Mouse (Mus musculus): ENCODE measurements around the gene Togaram1.

Gene Togaram1

DNA sequence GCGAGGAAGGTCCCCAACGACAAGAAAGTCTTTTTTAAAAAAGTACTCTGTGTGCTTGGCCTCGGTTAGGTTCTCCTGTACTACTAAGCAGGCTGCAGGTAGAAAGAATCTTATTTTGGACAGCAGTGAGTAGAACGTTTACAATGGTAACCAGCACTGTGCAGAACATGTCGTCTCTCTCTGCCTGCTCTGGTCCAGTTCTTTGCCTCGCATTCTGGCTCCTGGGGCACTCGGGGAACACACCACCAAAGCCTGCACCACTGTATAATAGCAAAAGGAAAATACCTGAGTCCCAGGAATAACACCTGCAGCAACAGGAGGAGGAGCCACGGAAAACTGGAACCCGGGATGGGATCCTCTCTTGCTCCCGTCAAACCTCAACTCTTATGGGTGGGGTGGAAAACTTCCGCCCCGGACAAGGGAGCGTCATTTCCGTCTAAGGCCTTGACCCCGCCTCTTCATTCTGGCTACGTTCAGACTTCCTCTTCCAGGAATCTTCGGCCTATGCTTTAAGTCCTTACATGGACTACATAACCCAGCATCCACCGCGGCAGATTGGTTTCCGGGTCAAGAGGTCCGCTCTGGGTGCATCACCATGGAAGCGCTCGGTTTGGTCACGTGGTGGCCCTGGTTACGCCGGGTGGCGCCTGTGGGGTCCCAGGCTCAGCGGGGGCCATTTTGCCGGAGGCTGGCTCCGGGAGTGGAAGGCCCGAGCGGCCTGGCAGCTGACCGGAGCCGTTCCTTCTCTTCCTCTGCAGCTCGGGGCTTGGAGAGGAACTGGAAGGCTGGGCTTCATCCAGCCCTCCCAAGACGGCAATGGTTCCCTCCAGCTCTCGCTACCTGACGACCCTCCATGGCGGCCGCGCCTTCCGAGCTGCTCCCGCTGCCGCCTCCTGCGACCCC, at the start of gene Togaram1, which contains the start of gene Klhl28:
Gene Togaram1 (plus strand): TSS at position 681 of the 903 bp plus-strand sequence.
Gene Klhl28 (minus strand): TSS at position 411 of the 903 bp plus-strand sequence.
- DNase-seq (ENCODE audit: low spot score in 2 of 2) = peak; percentile 97 to 99

DNA sequence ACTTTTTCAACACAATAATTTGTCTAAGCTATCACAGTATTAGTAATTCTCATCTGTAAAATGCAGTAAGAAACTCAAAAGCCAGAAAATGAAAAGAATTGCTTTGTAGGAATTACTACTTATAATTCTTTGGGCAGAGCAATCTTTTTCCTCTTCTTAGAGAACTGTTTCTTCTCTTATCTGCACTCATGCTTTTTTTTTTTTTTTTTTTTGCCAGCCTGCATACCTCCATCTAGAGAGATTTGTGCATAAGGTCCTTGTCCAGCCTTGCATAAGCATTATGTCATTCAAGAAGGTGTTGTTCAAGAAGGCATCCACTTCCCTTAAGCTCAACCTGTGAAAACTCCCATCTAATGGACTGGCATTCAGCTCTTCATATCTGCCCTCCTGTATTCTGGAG, 48.9 kb upstream of the Togaram1 start:
- no peak for DNase-seq (ENCODE audit: low spot score in 2 of 2)

DNA sequence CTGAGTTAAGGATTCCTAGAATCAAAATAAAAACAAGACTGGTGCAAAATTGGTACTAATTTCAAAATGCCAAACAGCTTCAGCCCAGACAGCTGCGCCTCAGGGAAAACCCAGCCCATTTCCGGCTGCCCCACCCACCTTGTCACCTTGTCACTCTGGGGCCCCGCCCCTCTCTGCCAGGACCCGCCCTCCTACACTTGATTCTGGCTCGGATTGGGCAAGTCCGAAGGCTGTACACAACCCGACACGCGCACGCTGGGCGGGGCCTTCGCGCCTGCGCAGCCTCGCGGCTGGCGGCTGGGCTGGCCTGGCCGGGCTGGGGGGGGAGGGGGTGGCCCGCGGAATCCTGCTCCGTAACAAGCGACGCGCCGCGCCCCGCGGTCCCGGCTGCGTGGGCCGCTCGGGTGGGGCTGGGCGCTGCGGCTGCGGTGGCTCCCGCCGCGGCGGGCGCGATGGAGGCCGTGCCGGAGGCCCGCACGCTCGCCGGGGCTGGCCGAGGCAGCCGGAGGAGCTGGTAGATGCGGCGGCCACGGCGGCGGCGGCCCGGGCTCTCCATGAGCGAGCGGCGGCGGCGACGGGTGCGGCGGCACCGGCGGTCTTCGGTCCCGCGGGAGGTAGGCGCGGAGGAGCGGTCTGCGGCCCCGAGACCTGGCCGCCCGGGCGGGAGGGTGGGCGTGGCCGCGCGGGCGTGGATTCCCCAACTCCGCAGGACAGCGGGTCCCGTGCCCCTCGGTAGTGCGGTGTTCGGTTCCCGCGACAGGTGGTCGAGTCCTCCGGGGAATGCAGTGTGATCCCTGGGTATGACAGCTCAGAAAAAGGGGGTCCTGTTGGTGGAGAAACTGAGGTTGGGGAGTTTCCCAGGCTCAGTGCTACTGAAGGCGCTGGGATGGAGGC, 47.8 kb upstream of the Togaram1 start, which contains the start of gene Gm527:
Gene Gm527 (plus strand): TSS at position 329 of the 894 bp plus-strand sequence.
- DNase-seq (ENCODE audit: low spot score in 2 of 2) = peak; percentile 93

DNA sequence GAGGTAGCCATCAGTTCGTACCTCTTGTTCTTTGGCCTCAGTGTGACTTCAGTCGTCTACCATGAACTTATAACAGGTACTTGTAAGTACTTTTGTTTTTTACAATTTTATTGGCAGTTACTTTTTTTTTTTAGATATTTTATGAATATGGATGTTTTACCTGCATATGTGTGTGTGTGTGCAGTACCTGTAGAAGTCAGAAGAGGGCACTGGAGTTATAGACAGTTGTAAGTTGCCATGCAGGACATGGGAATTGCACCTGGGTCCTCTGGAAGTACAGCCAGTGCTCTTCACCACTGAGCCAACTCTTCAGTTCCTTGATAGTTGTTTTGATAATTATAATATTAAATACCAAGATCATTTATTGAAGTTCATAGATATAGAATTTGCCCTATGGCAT, 28.1 kb upstream of the Togaram1 start:
- DNase-seq (ENCODE audit: low spot score in 2 of 2) = peak in 1 of 2 experiments; percentile 27

DNA sequence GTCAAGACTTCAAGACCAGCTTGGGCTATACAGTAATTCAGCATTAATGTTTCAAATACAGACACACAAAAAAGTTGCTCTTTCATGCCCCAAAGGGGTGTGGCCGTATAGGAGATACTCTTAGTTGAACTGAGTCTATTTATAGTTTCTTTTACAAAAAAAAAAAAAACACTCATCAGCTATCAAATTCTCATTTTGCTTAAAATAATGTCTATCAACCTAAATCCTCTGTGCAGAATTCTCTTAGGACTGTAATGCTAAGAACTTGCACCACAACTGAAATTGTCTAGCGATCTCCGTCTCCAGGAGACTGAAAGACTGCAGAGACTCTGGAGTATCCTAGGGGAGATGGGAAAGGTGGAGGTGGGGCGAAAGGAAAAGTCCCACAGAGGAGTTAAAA, 1.0 kb upstream of the Togaram1 start:
- DNase-seq (ENCODE audit: low spot score in 2 of 2) = peak in 1 of 2 experiments; percentile 7

DNA sequence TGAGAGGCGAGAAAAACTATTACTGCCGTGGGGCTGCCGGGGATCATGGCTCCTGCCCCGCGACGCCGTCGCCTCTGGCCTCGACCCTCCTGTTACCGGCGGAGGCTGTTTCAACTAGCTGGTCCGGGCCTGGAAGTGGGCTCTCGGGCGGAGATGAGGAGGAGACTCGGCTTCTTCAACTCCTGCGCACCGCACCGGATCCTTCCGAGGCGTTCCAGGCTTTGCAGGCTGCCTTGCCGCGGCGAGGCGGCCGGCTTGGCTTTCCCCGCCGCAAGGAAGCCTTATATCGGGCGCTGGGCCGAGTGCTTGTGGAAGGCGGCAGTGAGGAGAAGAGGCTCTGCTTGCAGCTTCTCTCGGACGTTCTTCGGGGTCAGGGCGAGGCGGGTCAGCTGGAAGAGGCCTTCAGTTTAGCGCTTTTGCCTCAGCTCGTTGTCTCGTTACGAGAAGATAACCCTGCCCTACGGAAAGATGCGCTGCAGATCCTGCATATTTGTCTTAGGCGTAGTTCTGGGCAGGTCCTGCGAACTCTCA, 562 bp downstream of the Togaram1 start:
- DNase-seq (ENCODE audit: low spot score in 2 of 2) = peak; percentile 63 to 64

DNA sequence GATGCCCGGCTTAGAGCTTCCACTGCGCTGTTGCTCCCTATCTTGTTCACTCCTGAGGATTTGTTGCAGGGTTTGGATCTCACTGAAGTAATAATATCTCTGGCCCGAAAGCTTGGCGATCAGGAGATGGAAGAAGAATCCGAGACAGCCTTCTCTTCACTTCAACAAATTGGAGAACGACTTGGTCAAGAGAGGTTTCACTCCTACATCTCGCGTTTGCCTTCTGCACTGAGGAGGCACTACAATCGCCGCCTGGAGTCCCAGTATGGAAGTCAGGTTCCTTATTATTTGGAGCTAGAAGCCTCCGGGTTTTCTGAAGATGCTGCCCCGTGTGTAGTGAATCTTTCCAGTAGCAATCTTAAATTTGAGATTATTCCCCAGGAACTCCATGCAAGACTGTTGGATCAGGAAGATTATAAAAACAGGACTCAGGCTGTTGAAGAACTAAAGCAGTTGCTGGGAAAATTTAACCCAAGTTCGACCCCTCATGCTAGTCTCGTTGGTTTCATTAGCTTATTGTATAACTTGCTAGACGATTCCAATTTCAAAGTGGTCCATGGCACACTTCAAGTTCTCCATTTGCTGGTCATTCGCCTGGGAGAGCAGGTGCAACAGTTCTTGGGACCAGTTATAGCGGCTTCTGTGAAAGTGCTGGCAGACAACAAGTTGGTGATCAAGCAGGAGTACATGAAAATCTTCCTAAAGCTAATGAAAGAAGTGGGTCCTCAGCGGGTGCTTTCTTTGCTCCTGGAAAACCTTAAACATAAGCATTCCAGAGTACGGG, 1.2 kb downstream of the Togaram1 start:
- no peak for DNase-seq (ENCODE audit: low spot score in 2 of 2)

DNA sequence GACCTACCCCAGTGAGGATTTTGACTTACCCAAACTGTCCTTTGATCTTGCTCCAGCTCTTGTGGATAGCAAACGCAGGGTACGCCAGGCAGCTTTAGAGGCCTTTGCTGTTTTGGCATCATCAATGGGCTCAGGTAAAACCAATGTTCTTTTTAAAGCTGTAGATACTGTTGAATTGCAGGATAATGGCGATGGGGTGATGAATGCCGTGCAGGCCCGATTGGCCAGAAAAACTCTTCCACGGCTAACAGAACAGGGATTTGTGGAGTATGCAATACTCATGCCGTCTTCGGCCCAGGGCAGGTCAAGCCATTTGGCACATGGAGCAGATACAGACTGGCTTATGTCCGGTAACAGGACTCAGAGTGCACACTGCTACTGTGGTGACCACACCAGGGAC, 1.9 kb downstream of the Togaram1 start:
- no peak for DNase-seq (ENCODE audit: low spot score in 2 of 2)

DNA sequence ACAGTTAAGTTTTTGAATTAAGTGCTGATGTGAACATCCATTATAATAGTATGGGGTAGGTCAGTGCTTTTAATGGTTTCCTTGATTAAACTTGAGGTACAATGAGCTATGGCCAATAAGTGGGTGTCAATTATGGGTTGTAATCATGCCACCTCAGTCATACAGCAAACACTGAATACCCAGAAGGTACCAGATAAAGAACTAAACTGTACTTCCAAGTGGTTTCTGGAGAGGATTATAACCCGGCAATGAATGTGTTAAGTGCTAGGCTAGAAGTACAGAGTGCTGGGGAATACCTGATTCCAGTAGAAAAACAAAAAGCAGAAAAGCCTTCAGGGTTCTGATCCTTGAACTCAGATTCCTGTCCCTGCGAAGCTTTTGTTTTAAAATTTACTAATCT, 2.5 kb downstream of the Togaram1 start:
- DNase-seq (ENCODE audit: low spot score in 2 of 2) = no peak

DNA sequence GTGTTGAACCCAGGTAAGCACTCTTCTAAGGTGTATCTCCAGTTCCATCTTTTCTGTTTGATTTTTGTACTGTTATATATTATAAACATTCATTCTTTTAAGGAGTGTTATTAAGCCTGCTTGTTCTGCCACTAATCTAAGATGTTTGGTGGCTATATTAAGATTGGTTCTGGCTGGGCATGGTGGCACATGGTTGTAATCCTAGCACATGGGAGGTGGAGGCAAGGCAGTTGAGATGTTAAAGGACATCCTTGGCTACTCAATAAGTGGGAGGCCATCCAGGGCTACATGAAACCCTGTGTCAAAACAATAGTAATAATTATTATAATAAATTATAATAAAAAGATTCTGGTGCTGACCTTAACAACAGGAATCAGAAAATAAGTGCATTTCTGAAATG, 5.8 kb downstream of the Togaram1 start:
- no peak for DNase-seq (ENCODE audit: low spot score in 2 of 2)

DNA sequence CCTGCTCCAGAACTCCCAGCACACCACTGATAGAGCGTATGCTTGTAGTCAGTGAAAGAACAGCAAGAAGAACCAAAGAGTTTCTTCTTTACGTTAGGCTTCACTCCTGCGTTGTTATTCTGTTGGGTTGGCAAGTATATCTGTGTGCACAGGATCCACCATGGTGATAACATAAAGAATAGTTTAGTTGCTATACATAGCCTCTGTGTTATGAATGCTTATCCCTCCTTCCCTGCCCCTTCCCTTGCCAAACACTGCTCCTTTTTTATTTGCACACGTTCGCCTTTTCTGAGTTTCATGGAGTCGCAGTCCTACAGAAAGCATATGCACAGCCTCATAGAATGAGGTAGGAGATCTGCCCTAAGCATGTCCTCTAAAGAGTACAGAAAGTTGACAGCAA, 6.5 kb downstream of the Togaram1 start:
- DNase-seq (ENCODE audit: low spot score in 2 of 2) = no peak

DNA sequence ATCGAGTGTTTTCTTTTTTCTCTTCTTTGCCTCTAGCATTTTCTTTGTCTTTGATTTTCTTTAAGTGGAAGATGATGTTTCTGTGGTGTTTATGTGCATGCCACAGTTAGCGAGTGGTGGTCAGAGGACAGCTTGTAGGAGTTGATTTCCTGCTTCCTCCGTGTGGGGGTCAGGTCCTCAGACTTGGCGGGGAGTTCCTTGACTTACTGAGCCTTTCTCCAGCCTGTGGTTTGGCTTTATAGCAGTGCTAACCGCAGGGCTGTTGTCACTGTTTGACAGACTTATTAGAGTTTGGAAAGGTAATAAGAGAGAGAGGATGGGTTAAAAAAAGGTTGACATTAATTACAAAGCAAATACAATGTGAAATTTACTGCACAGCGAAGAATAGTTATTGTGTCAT, 10.0 kb downstream of the Togaram1 start:
- DNase-seq (ENCODE audit: low spot score in 2 of 2) = no peak

DNA sequence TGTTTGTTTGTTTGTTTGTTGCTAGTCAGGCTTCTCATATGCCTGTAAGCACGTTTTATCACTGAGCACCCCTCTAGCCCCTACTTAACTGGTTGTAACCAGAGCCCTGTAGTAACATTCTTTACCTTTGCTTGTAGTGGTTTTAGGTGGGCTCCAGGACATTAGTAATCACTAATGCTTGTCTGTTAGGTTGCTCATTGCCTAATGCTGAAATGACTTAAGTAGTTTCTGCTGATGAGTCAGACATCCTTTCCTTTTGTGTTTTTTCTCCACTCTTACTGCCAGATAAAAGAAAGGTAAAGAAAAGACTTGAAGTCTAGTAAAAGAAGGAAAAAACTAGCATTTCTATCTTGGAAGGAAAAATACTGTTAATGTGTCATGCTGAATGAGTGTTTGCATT, 10.6 kb downstream of the Togaram1 start:
- DNase-seq (ENCODE audit: low spot score in 2 of 2) = no peak

DNA sequence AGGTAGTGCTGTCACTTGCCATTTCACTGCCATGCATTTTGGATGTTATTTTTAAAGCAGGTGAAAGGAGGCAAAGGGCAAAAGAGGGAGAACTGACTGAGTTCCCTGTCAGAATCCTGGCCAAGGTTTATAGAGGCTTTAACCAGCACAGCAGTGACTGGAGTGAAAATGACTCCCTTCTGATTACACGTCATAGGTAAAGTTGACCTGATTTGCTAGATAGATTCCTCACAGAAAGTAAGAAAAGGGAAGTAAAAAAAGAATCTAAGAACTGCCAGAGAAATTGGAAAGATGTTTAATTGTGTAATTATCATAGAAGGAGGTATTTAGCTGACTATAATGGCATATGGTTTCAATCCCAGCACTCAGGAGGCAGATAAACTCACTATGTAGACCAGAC, 11.9 kb downstream of the Togaram1 start:
- DNase-seq (ENCODE audit: low spot score in 2 of 2) = no peak

DNA sequence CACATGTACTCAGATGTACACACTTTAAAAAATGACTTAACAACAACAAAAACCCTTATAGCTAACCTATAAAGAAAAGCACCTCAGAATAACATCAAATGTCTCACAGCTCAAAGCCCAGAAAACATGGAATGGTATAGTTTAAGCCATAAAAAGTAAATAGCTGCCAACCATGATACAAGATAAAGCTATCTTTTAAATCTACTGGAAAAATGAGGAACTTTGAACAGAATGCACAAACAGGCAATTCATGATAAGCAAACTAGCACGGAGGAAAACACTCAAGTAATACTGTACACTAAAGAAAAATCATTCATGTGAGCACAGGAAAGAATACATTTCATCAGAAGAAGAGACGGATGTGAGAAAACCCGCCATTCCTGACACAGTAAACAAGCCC, 42.1 kb downstream of the Togaram1 start:
- DNase-seq (ENCODE audit: low spot score in 2 of 2) = no peak

DNA sequence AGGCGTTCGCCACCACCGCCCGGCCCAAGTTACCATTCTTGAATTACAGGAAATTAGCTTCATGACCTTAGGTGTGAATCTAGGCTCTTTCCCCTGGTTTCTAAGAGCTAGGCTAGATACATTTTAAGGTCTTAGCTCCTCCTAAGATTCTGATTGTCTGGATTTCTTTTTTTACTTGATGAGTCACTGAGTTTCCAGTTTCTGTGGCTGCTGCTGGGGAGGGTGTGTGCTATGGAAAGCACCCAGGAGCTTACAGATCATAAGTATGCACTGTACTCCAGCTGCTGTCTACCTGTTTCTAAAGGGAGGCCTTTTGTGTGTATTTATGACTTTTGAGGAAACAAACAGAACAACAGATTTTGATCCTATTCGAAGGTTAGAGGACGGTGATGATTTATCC, 57.2 kb downstream of the Togaram1 start:
- DNase-seq (ENCODE audit: low spot score in 2 of 2) = no peak

DNA sequence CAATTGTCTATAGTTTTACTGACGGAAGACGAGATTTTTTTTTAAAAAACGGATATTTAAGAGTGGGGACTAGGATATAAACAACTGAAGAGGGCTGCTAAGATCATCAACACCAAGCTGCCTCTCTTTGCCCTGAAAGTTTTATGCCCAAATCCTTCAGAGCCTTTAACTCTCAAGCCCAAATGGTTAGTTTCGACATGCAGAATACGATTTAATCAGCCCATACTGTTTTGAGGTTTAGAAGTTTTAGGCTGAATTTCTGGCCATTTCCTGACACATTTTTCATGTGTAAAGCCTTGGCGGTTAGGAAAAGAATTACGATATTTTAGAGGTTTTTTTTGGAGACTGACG, 70.2 kb downstream of the Togaram1 start:
- no peak for DNase-seq (ENCODE audit: low spot score in 2 of 2)

DNA sequence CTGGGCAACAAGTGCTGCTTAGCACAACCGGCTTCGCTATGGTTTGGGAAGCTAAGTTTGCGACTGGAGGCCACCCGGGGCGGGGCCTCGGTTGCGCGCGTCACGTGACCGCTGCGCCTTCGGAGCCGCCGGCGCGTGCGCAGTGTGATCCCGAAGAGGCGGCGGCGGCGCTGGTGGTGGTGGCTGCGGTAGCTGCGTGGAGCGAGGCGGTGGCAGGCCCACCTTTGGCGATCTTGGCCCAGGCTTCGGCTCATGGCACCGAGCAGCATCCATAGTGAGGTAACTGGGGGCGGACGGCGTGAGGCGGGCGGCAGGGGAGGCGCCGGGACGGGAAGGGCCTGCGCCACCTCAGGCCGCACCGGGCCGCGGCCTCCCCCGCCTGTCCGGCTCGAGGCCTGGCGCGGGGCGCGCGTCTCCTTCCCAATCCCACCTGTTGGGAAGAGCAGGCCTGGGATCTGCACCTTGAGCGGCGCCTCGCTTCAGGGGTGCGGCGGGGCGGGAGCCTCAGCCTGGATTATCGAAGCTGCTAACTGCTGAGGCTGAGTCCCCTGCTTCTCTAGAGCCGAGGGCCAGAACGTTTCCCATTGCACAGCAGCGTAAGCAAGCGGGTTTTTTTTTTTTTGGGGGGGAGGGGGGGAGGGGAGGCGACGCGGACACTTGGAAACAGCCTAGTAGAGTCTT, 70.7 kb downstream of the Togaram1 start, which contains the start of gene Prpf39:
Gene Prpf39 (plus strand): TSS at position 144 of the 681 bp plus-strand sequence.
- peak; percentile 84 to 93 for DNase-seq (ENCODE audit: low spot score in 2 of 2)

DNA sequence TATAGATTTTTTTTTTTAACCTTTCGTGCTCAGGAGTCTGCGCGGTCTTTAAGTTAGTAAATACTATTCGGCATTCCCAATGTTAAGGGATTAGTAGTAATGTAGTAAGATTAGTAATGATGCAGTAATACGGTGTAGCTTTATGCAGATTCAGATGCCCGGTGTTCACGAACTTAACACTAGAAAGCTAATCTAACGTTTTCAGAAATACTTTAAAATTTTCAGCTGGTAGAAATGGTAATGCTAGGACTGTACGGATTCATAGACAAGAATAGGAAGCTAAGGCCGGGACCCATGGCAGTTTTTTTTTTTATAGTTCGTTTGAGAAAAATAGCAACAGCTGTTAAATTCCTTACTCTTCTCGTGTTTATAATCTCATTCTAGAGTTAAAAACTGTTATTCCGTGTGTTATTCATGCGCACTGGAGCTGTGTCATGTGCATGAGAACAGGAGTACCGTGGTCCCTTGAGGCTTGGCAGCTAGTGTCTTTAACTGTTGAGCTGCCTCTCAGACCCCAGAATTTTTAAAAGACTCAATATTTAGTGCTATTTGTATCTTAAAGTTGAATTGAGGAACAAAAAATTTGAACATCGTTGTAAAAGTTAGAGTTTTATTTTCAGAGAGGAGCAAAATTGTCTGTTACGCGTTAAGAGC, 71.4 kb downstream of the Togaram1 start:
- DNase-seq (ENCODE audit: low spot score in 2 of 2) = no peak

DNA sequence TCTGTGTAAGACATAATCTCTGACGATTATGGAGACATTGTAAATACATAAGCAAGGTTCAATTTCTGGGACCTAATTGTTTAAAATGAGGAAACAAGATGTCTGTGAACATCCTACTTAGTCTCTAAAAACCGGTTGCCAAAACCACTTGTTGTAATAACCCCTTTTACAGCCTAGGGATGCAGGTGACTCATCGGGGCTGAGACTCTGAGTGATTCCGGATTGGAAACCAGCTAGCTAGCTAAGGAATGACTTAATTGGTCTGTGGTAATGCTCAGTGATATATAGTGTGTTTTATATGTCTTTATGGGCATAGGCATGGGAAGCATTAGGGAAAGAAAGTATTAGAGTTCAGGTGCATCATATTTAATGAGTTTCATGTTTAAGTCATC, 71.9 kb downstream of the Togaram1 start:
- DNase-seq (ENCODE audit: low spot score in 2 of 2) = no peak
